Mouse (Mus musculus) T-helper 17 cell (primary cell): ENCODE results near the gene Cytip.

Source experiments
- in situ Hi-C, 2 experiments: fragments of 300-600 bp; cut with MboI, MseI; formaldehyde crosslinking; loops; 1 replicate in 1 of 2; 2 replicates in 1 of 2; pipeline ENCODE4 v1.15.1; 2025; ENCODE audit warnings: high pct_unique_total_duplicates in 2 of 2

Gene Cytip

GRCm38 (mm10) chr2:58166764-58167163 lies 28.6 kb downstream of the Cytip start:
- in situ Hi-C loops, result no loop called here

- in situ Hi-C loops, result no loop called here
These were observed 31.7 kb downstream of the Cytip start for GRCm38 (mm10) chr2:58163457-58164181.

- in situ Hi-C loops, result no loop called here
These were observed 33.5 kb downstream of the Cytip start for GRCm38 (mm10) chr2:58161813-58162212.

GRCm38 (mm10) chr2:58160541-58161307 lies 34.6 kb downstream of the Cytip start:
- in situ Hi-C loops, result no loop called here

- in situ Hi-C loops, result no loop called here
These were observed 35.5 kb downstream of the Cytip start for GRCm38 (mm10) chr2:58159880-58160279.

- in situ Hi-C loops, result no loop called here
These were observed 36.2 kb downstream of the Cytip start for GRCm38 (mm10) chr2:58159121-58159520.

GRCm38 (mm10) chr2:58158539-58158938 lies 36.8 kb downstream of the Cytip start:
- in situ Hi-C loops, result no loop called here

GRCm38 (mm10) chr2:58158107-58158506 lies 37.2 kb downstream of the Cytip start:
- in situ Hi-C loops, result no loop called here

- in situ Hi-C loops, result no loop called here
These were observed 37.9 kb downstream of the Cytip start for GRCm38 (mm10) chr2:58157466-58157865.

- in situ Hi-C loops, result no loop called here
These were observed 38.6 kb downstream of the Cytip start for GRCm38 (mm10) chr2:58156495-58157392.

GRCm38 (mm10) chr2:58156108-58156415 lies 39.3 kb downstream of the Cytip start:
- in situ Hi-C loops, result no loop called here

- in situ Hi-C loops, result no loop called here
These were observed 39.8 kb downstream of the Cytip start for GRCm38 (mm10) chr2:58155271-58156107.

GRCm38 (mm10) chr2:58154555-58154954 lies 40.8 kb downstream of the Cytip start:
- in situ Hi-C loops, result no loop called here

GRCm38 (mm10) chr2:58153742-58154141 lies 41.6 kb downstream of the Cytip start:
- in situ Hi-C loops, result no loop called here

- in situ Hi-C loops, result no loop called here
These were observed 45.3 kb downstream of the Cytip start for GRCm38 (mm10) chr2:58149983-58150405.

GRCm38 (mm10) chr2:58146572-58146971 lies 48.8 kb downstream of the Cytip start:
- in situ Hi-C loops, result no loop called here

GRCm38 (mm10) chr2:58140531-58140930 lies 54.8 kb downstream of the Cytip start:
- in situ Hi-C loops, result no loop called here

- in situ Hi-C loops, result loop anchor here (5.0 to 10.0 kb wide), 2 partner anchors 46 to 1021 kb away; no protein-coding TSS in a partner anchor
These were observed 56.7 kb downstream of the Cytip start for GRCm38 (mm10) chr2:58138611-58139010.

GRCm38 (mm10) chr2:58137676-58138075 lies 57.7 kb downstream of the Cytip start:
- in situ Hi-C loops, result loop anchor here (5.0 to 10.0 kb wide), 2 partner anchors 47 to 1020 kb away; no protein-coding TSS in a partner anchor

- in situ Hi-C loops, result loop anchor here (5.0 to 10.0 kb wide), 2 partner anchors 48 to 1019 kb away; no protein-coding TSS in a partner anchor
These were observed 58.8 kb downstream of the Cytip start for GRCm38 (mm10) chr2:58136526-58136925.

GRCm38 (mm10) chr2:58135061-58135463 lies 60.3 kb downstream of the Cytip start:
- in situ Hi-C loops, result loop anchor here (5.0 to 10.0 kb wide), 2 partner anchors 50 to 1018 kb away; no protein-coding TSS in a partner anchor
